Mouse (Mus musculus) brain, embryonic 14.5 days (tissue): ENCODE measurements at regions not wholly inside any gene's neighbourhood (a gene's known extent, or its start where the extent isn't known, plus 50 kb on each side); places are given as distances from the start of the nearest gene placed in this dataset.

Experiments
- CTCF ChIP-seq: fragments of 200-500 bp; IDR thresholded peaks from 2 replicates; pipeline ENCODE4 v1.5.1; 2012; ENCODE audit warnings: inconsistent platforms, mild to moderate bottlenecking, moderate library complexity, borderline replicate concordance; ENCODE audit not compliant: insufficient read depth, insufficient read length; ENCODE audit errors: extremely low read depth
- POLR2A ChIP-seq: fragments of 200-500 bp; IDR thresholded peaks from 2 replicates; pipeline ENCODE4 v1.6.1; 2012; ENCODE audit warnings: mild to moderate bottlenecking, inconsistent platforms, borderline replicate concordance; ENCODE audit not compliant: poor library complexity, insufficient read depth, insufficient read length, severe bottlenecking; ENCODE audit errors: extremely low read depth

GRCm38 (mm10) chr17:31775037-31775436 lies 80.6 kb downstream of the Sik1 start:
- TF ChIP-seq POLR2A (no peak), CTCF (no peak)
